Comparison of ENCODE assay signal across 20 mouse cellular contexts in the genomic region with DNA sequence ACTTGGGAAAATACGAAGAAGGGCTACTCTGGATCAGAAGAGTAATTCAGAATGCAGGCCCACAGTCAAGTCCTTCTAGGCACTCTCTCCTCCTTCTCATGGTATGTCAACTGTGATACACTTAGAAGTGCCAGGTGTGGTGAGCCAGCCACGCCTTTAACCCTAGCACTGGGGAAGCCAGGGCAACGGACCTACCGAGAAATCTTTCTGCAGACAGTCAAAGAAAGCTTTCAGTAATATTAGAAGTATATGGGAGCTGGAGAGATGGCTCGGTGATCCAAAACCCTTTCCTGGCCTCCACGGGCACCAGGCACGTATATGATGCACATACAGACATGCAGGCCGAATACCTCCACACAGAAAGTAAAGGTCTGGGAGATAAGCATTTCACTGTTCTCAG. TPM values are rescaled to one million over a fixed set of nuclear protein-coding genes. Genes with fewer than 3 reads are reported as not detected.
A peak's percentile ranks its signal among the peaks of the same experiment; 100 is the strongest.
DNase-seq lines count a peak whose midpoint lies in the region; TF ChIP-seq lines count a peak whose summit lies in the region.
"Had no signal": no experiment of that assay in that cellular context is flagged by ENCODE, and none has a peak within 500 bp of the region (broad histone marks: within the 10 kb centered on the region; RNA-seq: fewer than 3 reads in every experiment).

No protein-coding gene starts in this region.

- 84% methylated on average over 8 of the region's 8 CpGs for WGBS in thymus, adult 2 months

- no peak for TF ChIP-seq CTCF in layer of hippocampus, adult 2 months (conservative IDR thresholded peaks at IDR 0.05)
- TF ChIP-seq CTCF in thymus, adult 2 months (IDR thresholded peaks at IDR 0.05; ENCODE audit: borderline replicate concordance, control insufficient read depth, extremely low read depth, insufficient read depth, low read length, poor library complexity): no peak

- 0 out of 2 replicates have a peak overlapping the region, but pooled peaks have one; percentile 18 for H3K27ac ChIP-seq in layer of hippocampus, adult 2 months
- H3K27ac ChIP-seq in thymus, adult 2 months (ENCODE audit: control insufficient read depth, insufficient read depth, low read length): 0 out of 2 replicates have a peak overlapping the region, but pooled peaks have one; percentile 11
- H3K27ac ChIP-seq: embryonic facial prominence, embryonic 13.5 days; forebrain, embryonic 13.5 days; forebrain, embryonic 15.5 days had no signal

- H3K4me3 ChIP-seq in layer of hippocampus, adult 2 months: no peak overlapping the region
- no peak overlapping the region for H3K4me3 ChIP-seq in thymus, adult 2 months (ENCODE audit: control insufficient read depth, insufficient read depth, low read length)
- H3K4me3 ChIP-seq: embryonic facial prominence, embryonic 13.5 days; forebrain, embryonic 13.5 days; forebrain, embryonic 15.5 days had no signal

- no peaks in the 10 kb centered on the region for H3K27me3 ChIP-seq in thymus, adult 2 months (ENCODE audit: control insufficient read depth, insufficient read depth, low read length)
- H3K27me3 ChIP-seq: embryonic facial prominence, embryonic 13.5 days; forebrain, embryonic 13.5 days; forebrain, embryonic 15.5 days; Patski had no signal

- peak; percentile 59 for DNase-seq in heart, adult 11 months
- no peak for DNase-seq in heart, postnatal 4 days
- DNase-seq in layer of hippocampus, adult 2 months (ENCODE audit: low spot score in 2 of 2): no peak
- no peak for DNase-seq in layer of hippocampus, postnatal 36 days
- DNase-seq in thymus, adult 2 months: no peak
- no peak for DNase-seq in thymus, postnatal 14 days
- DNase-seq in gastrocnemius, postnatal 4 days (ENCODE audit: low spot score in 2 of 2): no peak
- DNase-seq: adrenal gland, adult 8-10 months; adrenal gland, postnatal 14 days; adrenal gland, postnatal 36 days; cerebellum, adult 11-12 months; cerebellum, adult 2 months; cerebellum, adult 9-10 months; cerebellum, postnatal 10 days; cerebellum, postnatal 25 days; forebrain, postnatal 0 days had no signal

- H3K36me3 ChIP-seq in thymus, adult 2 months (ENCODE audit: control insufficient read depth, insufficient read depth, low read length): peaks cover 11% of the 10 kb centered on the region

- TF ChIP-seq POLR2A in thymus, adult 2 months (IDR thresholded peaks at IDR 0.05; ENCODE audit: control insufficient read depth, extremely low read depth, insufficient read depth, low read length, poor library complexity): no peak

- H3K4me1 ChIP-seq in thymus, adult 2 months (replicated peaks; ENCODE audit: control insufficient read depth, insufficient read depth, low read length): no peaks in the 10 kb centered on the region
- H3K4me1 ChIP-seq: embryonic facial prominence, embryonic 13.5 days; forebrain, embryonic 13.5 days; forebrain, embryonic 15.5 days had no signal

RNA-seq across cellular contexts. Expression of a gene that starts 53.2 kb away (rescaled TPM):
- total RNA-seq in heart, postnatal 4 days (2021): 10 to 100 TPM; 57.9 to 66.3 TPM
- total RNA-seq in layer of hippocampus, adult 2 months (2021): 10 to 100 TPM; 81.1 to 96.3 TPM
- total RNA-seq in layer of hippocampus, postnatal 36 days (2021): 10 to 100 TPM; 90.5 to 93.2 TPM
- 51.3 and 57.0 TPM in 2 replicates for polyA plus RNA-seq in thymus, adult 2 months (2012; rRNA removed)
- total RNA-seq in gastrocnemius, postnatal 4 days (2021): 10 to 100 TPM; 76.4 to 86.4 TPM
